Mouse (Mus musculus): ENCODE results near the gene Jakmip3. TPM values are rescaled to one million over a fixed set of nuclear protein-coding genes. Genes with fewer than 3 reads are reported as not detected.

The Jakmip3 gene
- total and polyA plus RNA-seq, 3 experiments, result 0.11 TPM; not detected in 2

DNA sequence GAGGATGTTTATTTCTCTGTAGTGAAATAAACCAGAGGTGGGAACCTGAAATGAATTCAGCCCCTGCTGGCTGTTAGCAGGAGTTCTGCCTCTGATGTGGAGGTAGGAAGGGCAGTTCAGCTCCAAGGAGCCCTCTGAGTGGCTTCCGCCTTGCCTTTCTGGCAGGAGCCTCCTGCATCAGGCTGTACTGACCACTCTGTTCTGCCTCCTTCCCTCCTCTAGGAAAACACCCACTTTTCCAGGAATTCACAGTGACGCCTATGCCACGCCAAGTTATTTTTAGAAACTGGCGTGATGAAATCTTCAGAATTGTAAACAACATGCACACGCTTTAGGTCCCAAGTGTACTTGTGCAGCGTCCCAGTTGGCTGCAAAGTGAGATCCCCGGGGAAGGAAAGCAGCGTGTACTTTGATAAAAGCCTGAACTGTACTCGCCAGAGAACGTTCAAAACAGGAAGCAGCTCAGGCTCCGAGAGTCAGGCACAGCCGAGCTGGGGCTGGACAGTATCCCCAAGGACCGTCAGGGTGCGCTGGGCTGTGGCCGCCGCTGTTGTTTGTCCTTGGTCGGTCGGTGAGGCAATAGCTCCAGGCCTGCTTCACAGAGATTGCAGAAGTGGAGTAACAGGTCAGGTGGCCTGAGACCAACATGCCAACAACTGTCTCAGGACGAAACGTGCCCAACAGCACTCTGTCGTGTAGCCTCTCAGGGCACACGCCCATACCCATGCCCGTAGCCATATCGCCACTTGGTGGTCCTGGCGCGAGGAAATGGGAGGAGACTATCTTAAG is 21.2 kb upstream of the Jakmip3 start:
- Histone ChIP-seq H3K36me3 (replicated peaks) (no peaks in the 10 kb centered on the region), H3K4me3 (ENCODE audit: low read depth, low read length) (peak overlapping the region; percentile 57; the same call in 1 of the 2 replicates), H3K27me3 (ENCODE audit: insufficient read depth, low read length) (peaks cover 39% of the 10 kb centered on the region), H3K4me1 (ENCODE audit: insufficient read depth, low read depth, low read length) (peaks cover 19% of the 10 kb centered on the region), H3K9me3 (replicated peaks) (no peaks in the 10 kb centered on the region)
- ATAC-seq (ENCODE audit: extremely low read depth, insufficient number of reproducible peaks, low FRiP score, poor library complexity, severe bottlenecking) (peak; percentile 42; the same call in 1 of the 2 replicates), DNase-seq (ENCODE audit: low spot score) (no peak)
- TF ChIP-seq TAL1 (conservative IDR thresholded peaks at IDR 0.05; ENCODE audit: low read depth, low read length), result no peak
- TF ChIP-seq GATA2 (IDR thresholded peaks at IDR 0.05; ENCODE audit: borderline replicate concordance, low read depth, low read length), result no peak

DNA sequence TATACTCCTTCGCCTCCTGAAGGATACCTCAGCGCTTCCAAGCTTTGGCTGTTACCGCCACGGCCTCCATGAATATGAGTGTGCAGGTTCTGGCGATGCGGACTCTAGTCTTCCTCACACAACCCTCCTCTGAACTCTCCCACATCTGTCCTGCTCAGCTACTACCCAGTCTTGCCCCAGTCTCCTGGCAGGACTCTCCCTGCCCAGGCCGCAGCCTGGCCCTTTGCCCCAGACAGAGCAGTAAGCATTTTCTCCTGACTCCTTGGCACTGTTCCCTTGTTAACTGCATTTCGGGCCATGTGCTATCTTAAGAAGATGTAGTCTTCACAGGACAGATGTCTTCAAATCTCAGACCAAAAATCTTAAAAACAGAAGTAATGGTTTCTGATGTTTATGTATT is 18.9 kb upstream of the Jakmip3 start:
- Histone ChIP-seq H3K36me3 (replicated peaks) (no peaks in the 10 kb centered on the region), H3K4me3 (ENCODE audit: low read depth, low read length) (no peak overlapping the region), H3K9me3 (replicated peaks) (no peaks in the 10 kb centered on the region), H3K27me3 (ENCODE audit: insufficient read depth, low read length) (peaks cover 33% of the 10 kb centered on the region), H3K4me1 (ENCODE audit: insufficient read depth, low read depth, low read length) (peaks cover 22% of the 10 kb centered on the region)
- no peak for DNase-seq (ENCODE audit: low spot score)
- ATAC-seq (ENCODE audit: extremely low read depth, insufficient number of reproducible peaks, low FRiP score, poor library complexity, severe bottlenecking), result no peak
- TF ChIP-seq TAL1 (conservative IDR thresholded peaks at IDR 0.05; ENCODE audit: low read depth, low read length) (no peak), GATA1 (IDR thresholded peaks at IDR 0.05; ENCODE audit: borderline replicate concordance, low read length) (no peak), GATA2 (IDR thresholded peaks at IDR 0.05; ENCODE audit: borderline replicate concordance, low read depth, low read length) (no peak), POLR2AphosphoS5 (IDR thresholded peaks at IDR 0.05; ENCODE audit: insufficient replicate concordance, low read depth, low read length) (no peak), CTCF (IDR thresholded peaks at IDR 0.05; ENCODE audit: low read depth, low read length) (no peak)

DNA sequence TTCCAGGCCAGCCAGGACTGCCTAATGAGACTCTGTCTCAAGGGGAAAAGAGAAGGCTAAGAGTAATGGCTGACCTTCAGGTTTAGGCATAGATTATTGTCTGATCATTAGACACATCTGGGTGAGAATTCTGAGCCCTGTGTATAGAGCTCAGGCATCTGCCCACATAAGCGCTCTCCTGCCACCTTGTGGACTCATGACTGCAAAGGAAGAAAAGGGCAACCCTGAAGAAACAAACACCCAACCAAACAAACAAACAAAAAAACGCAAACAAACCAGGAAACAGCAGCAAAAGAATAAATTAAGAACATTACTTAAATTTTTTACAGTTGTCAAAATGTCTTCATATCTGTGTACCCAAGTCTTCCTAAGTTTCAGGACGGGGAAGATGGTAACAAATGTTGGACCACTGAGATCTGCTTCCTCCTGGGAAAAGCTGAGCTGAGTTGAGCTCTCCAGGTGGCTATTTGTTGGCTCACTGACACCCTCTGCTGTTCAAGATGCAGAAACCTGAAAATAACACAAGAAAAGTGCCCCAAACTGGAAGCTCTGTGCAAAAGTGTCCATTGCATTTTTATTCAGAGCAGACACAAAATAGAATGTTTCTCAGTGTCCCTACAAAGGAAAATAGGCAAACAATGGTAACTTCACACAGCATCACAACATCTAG is 16.6 kb upstream of the Jakmip3 start:
- Histone ChIP-seq H3K9me3 (replicated peaks) (no peaks in the 10 kb centered on the region), H3K4me1 (ENCODE audit: insufficient read depth, low read depth, low read length) (peaks cover 14% of the 10 kb centered on the region), H3K4me3 (ENCODE audit: low read depth, low read length) (no peak overlapping the region), H3K36me3 (replicated peaks) (no peaks in the 10 kb centered on the region), H3K27me3 (ENCODE audit: insufficient read depth, low read length) (peaks cover 32% of the 10 kb centered on the region)
- peak; percentile 39 for DNase-seq (ENCODE audit: low spot score)
- no peak; the same call in 1 of the 2 replicates for ATAC-seq (ENCODE audit: extremely low read depth, insufficient number of reproducible peaks, low FRiP score, poor library complexity, severe bottlenecking)
- TF ChIP-seq TAL1 (conservative IDR thresholded peaks at IDR 0.05; ENCODE audit: low read depth, low read length) (no peak), GATA1 (IDR thresholded peaks at IDR 0.05; ENCODE audit: borderline replicate concordance, low read length) (no peak), CTCF (IDR thresholded peaks at IDR 0.05; ENCODE audit: low read depth, low read length) (peak; percentile 11; the same call in 1 of the 2 replicates)

DNA sequence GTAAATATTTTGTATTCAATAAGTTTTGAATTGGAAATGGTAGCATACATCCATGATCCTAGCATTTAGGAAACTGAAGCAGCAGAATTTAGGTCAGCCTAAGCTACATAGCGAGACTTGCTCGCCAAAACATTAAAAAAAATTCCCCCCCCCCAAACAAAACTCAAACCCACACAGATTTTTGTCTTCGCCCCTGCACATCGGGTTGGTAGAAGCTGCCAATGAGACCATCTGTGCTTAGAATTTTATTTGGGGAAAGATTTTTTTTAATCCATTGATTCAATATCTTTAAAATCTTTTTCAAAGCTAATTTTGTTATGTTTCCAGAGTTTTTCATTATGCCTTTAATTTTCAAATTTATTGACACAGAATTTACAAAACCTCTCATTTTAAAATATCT is 12.1 kb upstream of the Jakmip3 start:
- DNase-seq (ENCODE audit: low spot score), result no peak
- Histone ChIP-seq H3K4me1 (ENCODE audit: insufficient read depth, low read depth, low read length) (peaks cover 4% of the 10 kb centered on the region; the same call in 1 of the 2 replicates), H3K9me3 (replicated peaks) (no peaks in the 10 kb centered on the region), H3K4me3 (ENCODE audit: low read depth, low read length) (no peak overlapping the region), H3K36me3 (replicated peaks) (no peaks in the 10 kb centered on the region), H3K27me3 (ENCODE audit: insufficient read depth, low read length) (peaks cover 8% of the 10 kb centered on the region; the same call in 1 of the 2 replicates)
- no peak for TF ChIP-seq POLR2AphosphoS5 (IDR thresholded peaks at IDR 0.05; ENCODE audit: insufficient replicate concordance, low read depth, low read length)
- no peak for TF ChIP-seq GATA1 (IDR thresholded peaks at IDR 0.05; ENCODE audit: borderline replicate concordance, low read length)
- no peak for TF ChIP-seq CTCF (IDR thresholded peaks at IDR 0.05; ENCODE audit: low read depth, low read length)
- TF ChIP-seq GATA2 (IDR thresholded peaks at IDR 0.05; ENCODE audit: borderline replicate concordance, low read depth, low read length), result no peak
- TF ChIP-seq TAL1 (conservative IDR thresholded peaks at IDR 0.05; ENCODE audit: low read depth, low read length), result no peak
- ATAC-seq (ENCODE audit: extremely low read depth, insufficient number of reproducible peaks, low FRiP score, poor library complexity, severe bottlenecking), result no peak

DNA sequence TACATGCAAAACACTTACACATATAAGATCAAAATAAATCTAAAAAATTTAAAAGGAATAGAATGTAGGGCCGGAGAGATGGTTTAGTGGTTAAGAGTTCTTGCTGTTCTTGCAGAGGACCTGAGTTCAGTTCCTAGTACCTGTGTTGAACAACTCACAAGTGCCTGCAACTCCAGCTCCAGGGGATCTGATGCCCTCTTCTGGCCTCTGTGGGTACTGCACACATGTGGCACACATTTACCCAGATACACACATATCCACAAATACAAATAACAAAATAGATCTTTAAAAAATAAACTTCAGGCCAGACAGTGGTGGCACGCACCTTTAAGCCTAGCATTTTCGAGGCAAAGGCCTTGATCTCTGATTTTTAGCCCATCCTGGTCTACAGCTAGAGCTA is 6.0 kb upstream of the Jakmip3 start:
- DNase-seq (ENCODE audit: low spot score) (no peak), ATAC-seq (ENCODE audit: extremely low read depth, insufficient number of reproducible peaks, low FRiP score, poor library complexity, severe bottlenecking) (no peak)
- Histone ChIP-seq H3K27me3 (ENCODE audit: insufficient read depth, low read length) (no peaks in the 10 kb centered on the region), H3K9me3 (replicated peaks) (peaks cover 6% of the 10 kb centered on the region; the same call in 1 of the 2 replicates), H3K36me3 (replicated peaks) (no peaks in the 10 kb centered on the region), H3K4me3 (ENCODE audit: low read depth, low read length) (no peak overlapping the region), H3K4me1 (ENCODE audit: insufficient read depth, low read depth, low read length) (no peaks in the 10 kb centered on the region)
- TF ChIP-seq CTCF (IDR thresholded peaks at IDR 0.05; ENCODE audit: low read depth, low read length) (no peak), POLR2AphosphoS5 (IDR thresholded peaks at IDR 0.05; ENCODE audit: insufficient replicate concordance, low read depth, low read length) (no peak), TAL1 (conservative IDR thresholded peaks at IDR 0.05; ENCODE audit: low read depth, low read length) (no peak), GATA2 (IDR thresholded peaks at IDR 0.05; ENCODE audit: borderline replicate concordance, low read depth, low read length) (no peak), GATA1 (IDR thresholded peaks at IDR 0.05; ENCODE audit: borderline replicate concordance, low read length) (no peak)

DNA sequence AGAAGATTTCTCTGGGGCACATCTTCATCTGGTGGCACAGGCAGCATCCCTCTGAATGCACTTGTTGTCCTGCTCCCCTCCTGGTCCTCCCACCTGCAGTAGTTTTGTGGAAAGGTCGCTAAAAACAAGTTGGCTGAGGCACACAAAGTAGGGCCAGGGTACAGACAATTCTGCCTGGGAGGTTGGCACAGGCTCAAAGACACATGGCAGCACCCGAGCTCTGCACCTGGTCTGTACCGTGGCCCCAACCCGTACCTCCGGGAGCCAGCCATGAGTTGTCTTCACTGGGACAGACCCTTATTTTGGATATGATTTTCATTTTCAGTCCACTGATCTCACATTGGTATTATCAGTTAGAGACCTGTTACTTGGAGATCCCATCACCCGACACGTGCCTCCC is 1.5 kb upstream of the Jakmip3 start:
- H3K36me3 ChIP-seq (replicated peaks), result no peaks in the 10 kb centered on the region
- ATAC-seq (ENCODE audit: extremely low read depth, insufficient number of reproducible peaks, low FRiP score, poor library complexity, severe bottlenecking), result no peak
- no peak overlapping the region for H3K4me3 ChIP-seq (ENCODE audit: low read depth, low read length)
- no peak for TF ChIP-seq TAL1 (conservative IDR thresholded peaks at IDR 0.05; ENCODE audit: low read depth, low read length)
- no peak for TF ChIP-seq GATA1 (IDR thresholded peaks at IDR 0.05; ENCODE audit: borderline replicate concordance, low read length)
- TF ChIP-seq CTCF (IDR thresholded peaks at IDR 0.05; ENCODE audit: low read depth, low read length), result no peak
- no peak for TF ChIP-seq POLR2AphosphoS5 (IDR thresholded peaks at IDR 0.05; ENCODE audit: insufficient replicate concordance, low read depth, low read length)
- TF ChIP-seq GATA2 (IDR thresholded peaks at IDR 0.05; ENCODE audit: borderline replicate concordance, low read depth, low read length), result no peak
- H3K9me3 ChIP-seq (replicated peaks), result peaks cover 24% of the 10 kb centered on the region
- H3K4me1 ChIP-seq (ENCODE audit: insufficient read depth, low read depth, low read length), result no peaks in the 10 kb centered on the region
- H3K27me3 ChIP-seq (ENCODE audit: insufficient read depth, low read length), result no peaks in the 10 kb centered on the region
- DNase-seq (ENCODE audit: low spot score), result no peak
